Mouse (Mus musculus) mammary gland, adult 2 months (tissue): ENCODE measurements around the gene Gm21698. TPM values are rescaled to one million over a fixed set of nuclear protein-coding genes. Genes with fewer than 3 reads are reported as not detected.

Experiments
- polyA plus RNA-seq: library from polyadenylated mRNA; depleted of rRNA; stranded (reverse); fragments of >200 nt; gene quantifications from 2 replicates; pipeline ENCODE4 v1.2.3, GENCODE M21; 2012; ENCODE audit warnings: low replicate concordance; rRNA removed

Gm21698 gene
- not detected in 2 replicates for polyA plus RNA-seq

DNA sequence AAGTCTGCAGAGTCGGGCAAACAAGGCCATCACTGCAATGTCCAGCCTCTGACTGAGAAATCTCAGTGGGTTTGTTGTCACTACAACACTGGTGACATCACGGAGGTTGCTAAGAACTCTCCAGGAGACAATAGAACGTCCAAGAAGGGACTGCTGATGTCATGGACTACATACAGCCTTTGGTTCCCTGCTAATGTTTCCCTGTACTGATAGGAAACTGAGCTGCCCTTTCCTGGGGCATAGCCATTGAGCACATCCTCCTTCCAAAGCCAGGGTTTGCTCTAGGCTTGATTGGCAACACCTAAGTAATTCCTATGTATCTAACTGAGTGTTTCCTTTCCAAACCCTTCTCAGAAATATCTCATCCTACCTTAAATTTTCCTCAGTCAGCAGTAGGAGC, at the start of gene Gm21698:
Gene Gm21698, minus strand, starts transcription at position 101 of the 400 bp plus-strand sequence.

DNA sequence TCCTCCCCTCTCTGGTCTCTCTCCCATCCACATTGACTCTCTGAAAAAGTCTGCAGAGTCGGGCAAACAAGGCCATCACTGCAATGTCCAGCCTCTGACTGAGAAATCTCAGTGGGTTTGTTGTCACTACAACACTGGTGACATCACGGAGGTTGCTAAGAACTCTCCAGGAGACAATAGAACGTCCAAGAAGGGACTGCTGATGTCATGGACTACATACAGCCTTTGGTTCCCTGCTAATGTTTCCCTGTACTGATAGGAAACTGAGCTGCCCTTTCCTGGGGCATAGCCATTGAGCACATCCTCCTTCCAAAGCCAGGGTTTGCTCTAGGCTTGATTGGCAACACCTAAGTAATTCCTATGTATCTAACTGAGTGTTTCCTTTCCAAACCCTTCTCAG, 34.4 kb upstream of the Gm21698 start, which contains the start of gene Gm5862:
Gene Gm5862, minus strand, starts transcription at position 101 of the 400 bp plus-strand sequence.

GRCm38 (mm10) chr5:26004698-26005097, 16.2 kb upstream of the Gm21698 start, which contains the start of gene Gm1979:
Gm1979 (minus strand) TSS chr5:26004798.

DNA sequence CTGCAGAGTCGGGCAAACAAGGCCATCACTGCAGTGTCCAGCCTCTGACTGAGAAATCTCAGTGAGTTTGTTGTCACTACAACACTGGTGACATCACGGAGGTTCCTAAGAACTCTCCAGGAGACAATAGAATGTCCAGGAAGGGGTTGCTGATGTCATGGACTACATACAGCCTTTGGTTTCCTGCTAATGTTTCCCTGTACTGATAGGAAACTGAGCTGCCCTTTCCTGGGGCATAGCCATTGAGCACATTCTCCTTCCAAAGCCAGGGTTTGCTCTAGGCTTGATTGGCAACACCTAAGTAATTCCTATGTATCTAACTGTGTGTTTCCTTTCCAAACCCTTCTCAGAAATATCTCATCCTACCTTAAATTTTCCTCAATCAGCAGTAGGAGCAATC, 15.9 kb downstream of the Gm21698 start, which contains the start of gene Gm21680:
Gene Gm21680, minus strand, starts transcription at position 101 of the 400 bp plus-strand sequence.

GRCm38 (mm10) chr5:25954317-25954716, 34.1 kb downstream of the Gm21698 start, which contains the start of gene Gm21671:
Gm21671 (minus strand) TSS chr5:25954417.

DNA sequence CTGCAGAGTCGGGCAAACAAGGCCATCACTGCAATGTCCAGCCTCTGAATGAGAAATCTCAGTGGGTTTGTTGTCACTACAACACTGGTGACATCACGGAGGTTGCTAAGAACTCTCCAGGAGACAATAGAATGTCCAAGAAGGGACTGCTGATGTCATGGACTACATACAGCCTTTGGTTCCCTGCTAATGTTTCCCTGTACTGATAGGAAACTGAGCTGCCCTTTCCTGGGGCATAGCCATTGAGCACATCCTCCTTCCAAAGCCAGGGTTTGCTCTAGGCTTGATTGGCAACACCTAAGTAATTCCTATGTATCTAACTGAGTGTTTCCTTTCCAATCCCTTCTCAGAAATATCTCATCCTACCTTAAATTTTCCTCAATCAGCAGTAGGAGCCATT, 46.2 kb downstream of the Gm21698 start, which contains the start of gene Gm21663:
Gene Gm21663, minus strand, starts transcription at position 101 of the 400 bp plus-strand sequence.

Other genes with a start within 250 kb of the Gm21698 start
- 1.6 and 1.9 TPM in 2 replicates for gene Actr3b, start 228.7 kb downstream of the Gm21698 start, polyA plus RNA-seq
- gene Gm21663, start 46.3 kb downstream of the Gm21698 start, polyA plus RNA-seq = not detected in 2 replicates
- gene Gm21671, start 34.2 kb downstream of the Gm21698 start, polyA plus RNA-seq = not detected in 2 replicates
- not detected in 2 replicates for gene Gm21680, start 16.0 kb downstream of the Gm21698 start, polyA plus RNA-seq
- not detected in 2 replicates for gene Gm1979, start 16.1 kb upstream of the Gm21698 start, polyA plus RNA-seq
- not detected in 2 replicates for gene Gm5862, start 34.3 kb upstream of the Gm21698 start, polyA plus RNA-seq
- gene Speer4a, start 50.9 kb upstream of the Gm21698 start, polyA plus RNA-seq = not detected in 2 replicates
- gene Gm7347, start 69.9 kb upstream of the Gm21698 start, polyA plus RNA-seq = not detected in 2 replicates
- gene Gm10471, start 100.6 kb upstream of the Gm21698 start, polyA plus RNA-seq = not detected in 2 replicates
- not detected in 2 replicates for gene 5031410I06Rik, start 116.7 kb upstream of the Gm21698 start, polyA plus RNA-seq
- not detected in 2 replicates for gene Gm10220, start 132.8 kb upstream of the Gm21698 start, polyA plus RNA-seq